Mouse (Mus musculus): ENCODE measurements around the gene Wdfy2.

- TF ChIP-seq CTCF (IDR thresholded peaks at IDR 0.05; ENCODE audit: insufficient read depth, low read length) (no peak), POLR2A (IDR thresholded peaks at IDR 0.05; ENCODE audit: borderline replicate concordance, extremely low read depth, low read depth, low read length) (no peak)
Measured at GRCm38 (mm10) chr14:62991849-62992510, 154.5 kb downstream of the Wdfy2 start.

Measured in lung, adult 2 months (tissue).